Mouse (Mus musculus): ENCODE results near the gene Camk2d.
A peak's percentile ranks its signal among the peaks of the same experiment; 100 is the strongest.

Gene Camk2d

DNA sequence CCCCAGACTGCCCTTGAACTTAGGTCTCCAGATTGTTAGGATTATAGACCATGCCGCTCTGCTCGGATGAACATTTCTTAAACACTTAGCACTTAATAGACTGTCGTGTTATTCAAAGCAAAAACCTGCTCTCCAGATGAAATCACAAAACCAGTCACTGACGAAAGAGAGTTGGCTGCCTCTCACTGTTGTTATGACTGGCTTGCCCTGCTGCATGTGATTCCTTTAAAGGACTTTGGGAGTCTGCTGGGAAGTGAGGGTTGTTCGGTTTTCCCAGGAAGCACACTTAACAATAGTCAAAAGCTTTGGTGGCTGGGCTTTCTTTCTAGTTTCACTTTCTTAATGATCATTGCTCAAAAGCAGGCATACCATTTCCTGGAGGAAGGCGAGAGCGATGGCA is 97.2 kb downstream of the Camk2d start:
- DNase-seq, result peak; percentile 51

GRCm38 (mm10) chr3:126695456-126696293 is 99.6 kb downstream of the Camk2d start:
- peak; percentile 40 for DNase-seq

GRCm38 (mm10) chr3:126696620-126697019 is 100.5 kb downstream of the Camk2d start:
- no peak for DNase-seq

DNA sequence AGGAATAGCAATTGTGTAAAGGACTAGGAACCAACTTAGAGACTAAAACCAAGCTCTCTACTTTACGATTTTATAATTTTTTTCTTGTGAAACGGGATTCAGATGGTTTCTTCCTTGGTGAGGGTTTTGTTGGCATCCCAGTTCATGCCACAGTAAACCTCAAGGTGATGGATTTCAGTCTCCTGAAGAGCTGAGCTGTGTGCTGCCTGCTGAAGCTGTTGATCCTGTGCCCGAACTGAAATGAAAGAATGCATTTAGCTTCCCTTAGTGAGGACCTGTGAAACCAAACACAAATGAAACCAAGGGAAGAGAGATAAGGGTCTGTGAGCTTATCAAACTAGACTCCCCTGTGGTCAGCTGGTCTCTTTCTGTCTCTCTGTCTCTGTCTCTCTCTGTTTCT is 103.6 kb downstream of the Camk2d start:
- DNase-seq, result no peak

GRCm38 (mm10) chr3:126701067-126701466 is 105.0 kb downstream of the Camk2d start:
- DNase-seq, result no peak

DNA sequence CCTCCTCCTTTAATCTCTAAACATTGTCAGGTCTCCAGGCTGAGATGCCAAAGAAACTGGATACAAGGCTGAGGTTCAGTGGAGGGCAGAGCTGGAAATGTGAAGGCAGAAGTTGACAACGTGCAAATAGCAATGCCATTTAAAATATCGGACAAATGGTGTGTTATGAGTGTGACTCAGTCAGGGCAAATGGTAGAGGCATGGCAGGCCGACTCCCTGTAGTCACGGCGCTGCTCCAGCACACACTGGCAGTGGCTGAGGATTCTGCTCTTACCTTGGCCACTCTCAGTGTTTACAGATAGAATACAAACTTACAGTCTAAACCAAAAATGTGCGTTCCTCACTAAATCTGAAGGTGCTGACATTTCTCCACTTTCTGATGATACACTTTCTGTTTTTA is 105.5 kb downstream of the Camk2d start:
- no peak for DNase-seq

DNA sequence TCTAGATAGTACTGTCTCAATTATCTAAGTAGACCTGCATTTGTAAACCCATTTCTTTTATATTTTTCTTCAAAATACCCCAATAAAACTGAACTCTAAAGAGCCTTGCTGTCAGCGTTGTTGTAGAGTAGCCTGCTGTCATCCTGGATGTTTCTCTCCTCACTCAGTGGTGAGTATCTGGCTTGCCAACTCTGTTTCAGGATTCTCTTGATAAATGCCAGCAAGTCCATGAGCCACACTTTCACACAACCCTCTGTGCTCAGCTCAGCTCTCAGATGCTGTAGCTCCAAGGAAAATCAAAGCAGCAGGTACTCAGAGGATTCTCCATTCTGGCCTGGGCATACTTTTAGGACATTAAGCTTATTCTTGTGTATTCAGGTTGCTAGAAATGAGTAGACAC is 109.4 kb downstream of the Camk2d start:
- no peak for DNase-seq

GRCm38 (mm10) chr3:126714281-126714680 is 118.2 kb downstream of the Camk2d start:
- no peak for DNase-seq

- no peak for DNase-seq
Measured at GRCm38 (mm10) chr3:126723021-126723449, 126.9 kb downstream of the Camk2d start.

- no peak for DNase-seq
Measured at GRCm38 (mm10) chr3:126723458-126723857, 127.4 kb downstream of the Camk2d start.

GRCm38 (mm10) chr3:126725647-126726046 is 129.5 kb downstream of the Camk2d start:
- DNase-seq, result no peak

GRCm38 (mm10) chr3:126727387-126727786 is 131.3 kb downstream of the Camk2d start:
- DNase-seq, result no peak

DNA sequence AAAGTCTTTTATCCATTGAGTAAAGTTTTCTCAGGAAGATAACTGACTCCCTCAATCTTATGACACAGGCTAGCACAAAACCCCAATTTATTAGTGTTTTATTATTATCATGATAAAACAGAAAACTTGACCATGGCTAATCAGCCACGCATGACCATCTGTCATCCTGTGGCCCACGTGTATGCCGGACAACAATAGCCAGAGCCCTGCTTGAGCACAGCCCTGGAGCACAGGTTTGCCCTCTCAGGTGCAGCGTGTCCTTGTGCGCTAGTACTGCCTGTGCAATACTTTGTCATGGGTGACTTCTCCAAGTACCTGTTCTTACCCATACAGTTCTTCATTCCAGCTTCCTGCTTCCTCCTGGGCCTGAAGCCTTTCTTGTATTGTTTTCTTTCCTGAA is 134.3 kb downstream of the Camk2d start:
- DNase-seq, result no peak

DNA sequence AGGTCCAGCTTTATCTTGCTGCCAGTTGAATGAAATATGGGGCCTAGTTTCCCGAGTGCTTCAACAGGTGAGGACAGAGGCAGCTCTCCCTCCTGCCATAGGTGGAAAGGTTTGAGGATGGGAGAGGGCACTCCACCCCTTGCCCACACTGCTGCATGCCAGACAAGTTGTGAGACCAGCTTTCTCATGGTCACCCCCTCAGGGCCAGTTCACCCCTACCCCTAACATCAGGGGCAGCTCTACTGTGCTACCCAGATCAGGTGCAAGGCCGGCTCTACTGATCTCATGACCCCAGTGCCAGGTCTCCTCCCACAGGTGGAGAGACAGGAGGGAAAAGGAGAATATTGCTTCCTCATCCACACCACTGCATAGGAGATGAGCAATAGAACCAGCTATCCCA is 136.2 kb downstream of the Camk2d start:
- no peak for DNase-seq

DNA sequence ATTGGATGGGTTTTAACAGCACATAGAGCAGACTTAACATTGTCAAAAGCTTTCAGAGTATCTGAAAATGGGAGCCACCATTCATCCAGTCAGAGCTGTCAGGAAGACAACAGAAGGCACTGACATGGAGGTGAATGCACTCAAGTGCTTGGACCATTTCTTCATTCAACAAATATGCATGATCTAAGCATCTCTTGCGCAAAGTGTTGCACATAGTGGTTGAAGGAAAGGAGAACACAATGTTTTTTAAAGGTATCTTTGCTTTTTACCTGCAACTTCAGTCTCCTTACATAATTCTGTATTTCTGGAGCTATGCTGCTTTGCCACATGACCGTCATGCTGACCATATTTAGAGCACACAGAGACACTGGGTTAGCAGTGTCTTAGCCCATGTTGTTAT is 138.4 kb downstream of the Camk2d start:
- no peak for DNase-seq

- DNase-seq, result no peak
Measured at GRCm38 (mm10) chr3:126735211-126735610, 139.1 kb downstream of the Camk2d start.

- peak; percentile 20 for DNase-seq
Measured at GRCm38 (mm10) chr3:126737128-126737527, 141.0 kb downstream of the Camk2d start.

DNA sequence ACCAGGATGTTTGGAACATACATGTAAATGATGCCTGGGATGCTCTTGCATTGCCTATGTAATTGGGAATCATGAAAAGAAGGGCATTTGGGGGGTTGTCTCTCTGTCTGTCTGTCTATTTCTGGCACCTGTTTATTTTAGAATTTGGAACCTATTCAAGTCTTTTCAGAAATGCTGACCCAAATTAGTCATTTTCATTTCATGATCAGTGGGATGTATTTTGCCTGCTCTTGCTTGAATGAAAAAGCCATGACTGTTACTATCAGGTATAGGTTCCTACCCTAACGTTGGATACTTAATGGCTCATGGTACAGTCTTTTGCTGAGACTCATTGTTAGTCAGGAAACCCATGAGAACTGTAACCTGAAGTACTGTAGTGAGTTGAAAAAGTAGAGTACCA is 144.0 kb downstream of the Camk2d start:
- DNase-seq, result no peak

GRCm38 (mm10) chr3:126744432-126745133 is 148.5 kb downstream of the Camk2d start:
- DNase-seq, result no peak

DNA sequence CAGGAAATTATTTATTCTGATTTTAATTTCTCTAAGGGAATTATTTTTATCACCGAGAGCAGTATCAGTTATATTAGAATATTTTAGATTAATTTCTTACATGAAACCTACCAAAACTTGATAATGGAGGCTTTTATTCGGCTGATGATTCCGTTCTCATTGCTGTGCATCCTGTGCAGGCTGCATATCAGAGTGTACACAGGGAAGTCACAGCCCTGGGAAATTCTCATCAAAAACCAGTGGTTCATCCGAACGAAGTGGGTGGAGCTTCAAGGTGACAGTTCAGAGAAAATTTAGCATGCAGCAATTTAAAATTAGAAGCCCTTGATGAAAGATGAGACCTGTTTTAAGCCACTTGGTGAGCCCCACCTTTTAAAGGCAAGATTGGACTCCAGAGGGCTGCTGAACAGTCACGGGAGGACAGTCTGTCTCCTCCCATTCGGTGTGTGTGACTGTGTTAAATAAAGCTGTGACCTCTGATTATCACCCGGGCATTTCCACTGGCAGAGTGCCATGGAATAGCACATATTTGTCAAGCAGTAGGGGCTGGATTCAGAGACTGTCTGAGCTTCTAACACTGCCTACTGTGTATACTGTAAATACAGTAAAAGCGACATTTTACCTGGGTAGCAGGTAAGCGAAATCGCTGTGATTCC is 150.2 kb downstream of the Camk2d start:
- peak; percentile 14 for DNase-seq

GRCm38 (mm10) chr3:126747628-126748027 is 151.5 kb downstream of the Camk2d start:
- no peak for DNase-seq

DNA sequence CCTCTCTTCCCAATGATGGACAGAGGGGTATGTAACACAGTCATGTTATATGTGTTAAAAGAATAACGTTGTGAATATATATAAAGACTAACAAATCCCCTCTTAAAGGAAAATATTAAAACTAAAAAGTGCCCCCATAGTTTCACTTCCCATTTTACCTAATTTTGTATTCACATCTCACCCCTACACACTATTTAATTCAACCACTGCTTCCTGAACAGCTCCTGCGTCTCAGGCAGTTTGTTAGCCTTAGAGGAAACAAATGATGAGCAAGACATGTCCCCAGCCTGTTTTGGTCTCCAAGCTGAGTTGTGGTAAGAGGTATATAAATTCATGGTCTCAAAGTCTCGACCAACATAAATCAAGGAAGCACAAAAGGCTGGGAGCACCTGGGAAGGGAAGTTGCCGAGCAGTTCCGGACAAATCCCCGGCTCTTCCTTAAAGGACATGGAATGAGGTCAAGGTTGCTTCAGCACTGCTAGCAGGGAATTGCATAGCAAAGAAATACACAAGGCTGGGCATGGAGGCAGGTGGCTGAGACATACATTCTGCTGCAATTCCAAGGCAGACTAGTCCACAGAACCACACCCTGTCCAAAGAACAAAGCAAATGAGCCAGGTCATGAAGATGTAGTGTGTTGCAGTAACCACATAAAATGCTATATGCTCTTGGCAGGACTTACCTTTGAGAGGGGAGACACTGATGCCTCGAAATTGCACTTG is 155.4 kb downstream of the Camk2d start:
- no peak for DNase-seq

- DNase-seq, result no peak
Measured at GRCm38 (mm10) chr3:126752978-126753377, 156.9 kb downstream of the Camk2d start.
